8 mouse cellular contexts compared by ENCODE assay signal in genomic region chr14:118473188-118473830, GRCm38 (mm10).
DNase-seq lines count a peak whose midpoint lies in the region; ATAC-seq lines count a peak whose summit lies in the region.

No protein-coding gene starts in this region.

- no peaks in the 10 kb centered on the region for H3K36me3 ChIP-seq in liver, embryonic 16.5 days (ENCODE audit: control insufficient read depth, insufficient read depth)

- peak overlapping the region; percentile 44 for H3K4me2 ChIP-seq in liver, embryonic 16.5 days (ENCODE audit: low read depth, low read length)

- H3K4me1 ChIP-seq in liver, embryonic 16.5 days (ENCODE audit: control insufficient read depth, low read depth, low read length): no peaks in the 10 kb centered on the region

- DNase-seq in heart, adult 11 months: peak; percentile 56
- DNase-seq in heart, postnatal 10 days: no peak
- peak; percentile 20 for DNase-seq in ES-CJ7 (ENCODE audit: low read depth, low spot score)
- peak; percentile 13 for DNase-seq in forelimb bud, embryonic 11.5 days (ENCODE audit: low read depth, low spot score)
- DNase-seq in kidney, postnatal 10 days: no peak
- no peak for DNase-seq in kidney, adult 18-20 months

- no peaks in the 10 kb centered on the region for H3K9me3 ChIP-seq in liver, embryonic 16.5 days (replicated peaks; ENCODE audit: control insufficient read depth, low read length)

- intact Hi-C loops in heart, postnatal 10 days (cut with DNase I): loop anchor here (5.0 kb wide), 1 partner anchor 49 kb away; no protein-coding TSS in a partner anchor

- WGBS in liver, embryonic 16.5 days (ENCODE audit: insufficient replicate concordance): 18% methylated on average over 20 of the region's 20 CpGs

- no peak overlapping the region for H3K9ac ChIP-seq in liver, embryonic 16.5 days (ENCODE audit: low read depth, low read length)

- peaks cover 26% of the 10 kb centered on the region for H3K27me3 ChIP-seq in liver, embryonic 16.5 days (ENCODE audit: control insufficient read depth, insufficient read depth, low read depth, low read length)

- ATAC-seq in liver, embryonic 16.5 days (ENCODE audit: low read depth): no peak
- ATAC-seq in cerebellum, adult (ENCODE audit: insufficient number of reproducible peaks, low FRiP score, low TSS enrichment): no peak

- peak overlapping the region; percentile 26 for H3K4me3 ChIP-seq in liver, embryonic 16.5 days (ENCODE audit: low read depth, low read length)

- no peak overlapping the region for H3K27ac ChIP-seq in liver, embryonic 16.5 days (ENCODE audit: low read length)

Comparison
In these comparisons a context has a peak if more than half of its experiments do, and no peak if none do; other contexts are left out.
1. DNase-seq: peak in heart, adult 11 months (single experiment), ES-CJ7 (single experiment) and forelimb bud, embryonic 11.5 days (single experiment); none in heart, postnatal 10 days (0 of 2), kidney, postnatal 10 days (single experiment) and kidney, adult 18-20 months (single experiment).